Mouse (Mus musculus) liver, adult 2 months (tissue): ENCODE measurements around the gene Gbp8.
"Not testable (repeated sequence)": the region's sequence is repeated elsewhere in the genome, so short reads cannot be mapped to it uniquely, and the experiment has no call there.

ENCODE experiments used
- CTCF ChIP-seq: fragments of 200-500 bp; IDR thresholded peaks from 2 replicates; pipeline ENCODE4 v1.5.1; 2011; ENCODE audit warnings: low read depth, low read length, control low read depth
- POLR2A ChIP-seq: fragments of 200-500 bp; IDR thresholded peaks from 2 replicates; pipeline ENCODE4 v1.6.1; 2011; ENCODE audit warnings: low read length, control low read depth; ENCODE audit not compliant: insufficient read depth; ENCODE audit errors: extremely low read depth

DNA sequence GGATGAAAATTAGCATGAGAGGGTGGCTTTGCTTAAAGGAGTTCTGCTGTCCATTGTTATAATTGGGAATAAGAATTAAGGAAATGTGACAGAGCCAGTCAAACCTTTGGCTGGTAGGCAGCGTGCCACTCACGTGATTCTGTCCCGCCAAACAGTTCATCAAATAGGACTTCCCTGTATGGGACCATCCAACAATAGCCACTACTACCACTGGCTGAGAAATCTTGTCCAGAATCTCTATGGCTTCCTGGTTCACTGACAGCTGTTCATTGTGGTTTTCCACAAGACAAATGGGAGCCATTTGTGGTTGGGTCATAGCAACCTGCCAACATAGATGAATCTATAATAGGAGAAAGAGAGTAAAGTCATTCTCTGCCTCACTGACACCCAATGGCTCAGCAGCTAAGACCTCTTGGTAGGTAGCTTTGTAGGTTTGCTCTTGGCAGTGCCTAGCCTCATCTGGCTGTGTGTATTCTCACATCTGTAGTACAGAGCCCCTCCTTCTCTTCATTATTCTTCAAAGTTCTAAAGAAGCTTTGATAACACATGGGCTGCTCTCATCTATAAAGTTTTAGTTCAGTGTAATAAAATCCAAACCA, 2.5 kb downstream of the Gbp8 start:
- TF ChIP-seq CTCF, POLR2A: not testable (repeated sequence)
